Mouse (Mus musculus): ENCODE measurements around the gene Amy2a3. TPM values are rescaled to one million over a fixed set of nuclear protein-coding genes. Genes with fewer than 3 reads are reported as not detected.
"Not testable (repeated sequence)": the region's sequence is repeated elsewhere in the genome, so short reads cannot be mapped to it uniquely, and the experiment has no call there.

The Amy2a3 gene
- polyA plus RNA-seq (2015; fragmentation: Nextera tagmentation; extraction: Ambion mirVana): not detected in 2 replicates

- no CpG with 5 or more reads among the region's 4 CpGs for WGBS
- ATAC-seq; H3K4me1 ChIP-seq; H3K36me3 ChIP-seq (ENCODE audit: poor library complexity, severe bottlenecking); H3K4me2 ChIP-seq; H3K27me3 ChIP-seq; H3K9me3 ChIP-seq (replicated peaks); H3K9ac ChIP-seq; H3K27ac ChIP-seq; H3K4me3 ChIP-seq: not testable (repeated sequence)
These were observed at the start of gene Amy2a3 for GRCm38 (mm10) chr3:113323952-113324351. Gene Amy2a3, minus strand, starts transcription at chr3:113324052.

- not testable (repeated sequence) for H3K4me1 ChIP-seq; H3K4me3 ChIP-seq; H3K36me3 ChIP-seq (ENCODE audit: poor library complexity, severe bottlenecking); H3K4me2 ChIP-seq; H3K27me3 ChIP-seq; H3K9ac ChIP-seq; H3K9me3 ChIP-seq (replicated peaks); H3K27ac ChIP-seq; ATAC-seq
- no CpG with 5 or more reads among the region's 4 CpGs for WGBS
These were observed 32.7 kb upstream of the Amy2a3 start, which contains the start of gene Amy2a2 for GRCm38 (mm10) chr3:113356558-113356957. Gene Amy2a2, minus strand, starts transcription at chr3:113356658.

- H3K9me3 ChIP-seq (replicated peaks); H3K27ac ChIP-seq; H3K4me3 ChIP-seq; H3K36me3 ChIP-seq (ENCODE audit: poor library complexity, severe bottlenecking); H3K27me3 ChIP-seq; H3K4me2 ChIP-seq; H3K4me1 ChIP-seq; H3K9ac ChIP-seq; ATAC-seq: not testable (repeated sequence)
These were observed 21.6 kb upstream of the Amy2a3 start for GRCm38 (mm10) chr3:113345484-113345883.

- H3K27ac ChIP-seq; H3K36me3 ChIP-seq (ENCODE audit: poor library complexity, severe bottlenecking); H3K4me1 ChIP-seq; H3K27me3 ChIP-seq; ATAC-seq; H3K9ac ChIP-seq; H3K4me2 ChIP-seq; H3K9me3 ChIP-seq (replicated peaks); H3K4me3 ChIP-seq: not testable (repeated sequence)
- WGBS: no CpG with 5 or more reads among the region's 3 CpGs
These were observed 10.9 kb downstream of the Amy2a3 start for GRCm38 (mm10) chr3:113312937-113313336.

- H3K27ac ChIP-seq; H3K4me2 ChIP-seq; H3K9me3 ChIP-seq (replicated peaks); H3K9ac ChIP-seq; H3K4me3 ChIP-seq; H3K27me3 ChIP-seq; ATAC-seq; H3K36me3 ChIP-seq (ENCODE audit: poor library complexity, severe bottlenecking); H3K4me1 ChIP-seq: not testable (repeated sequence)
- whole genome bisulfite sequencing: no CpG with 5 or more reads among the region's 4 CpGs
These were observed 32.5 kb downstream of the Amy2a3 start, which contains the start of gene Amy2a4 for GRCm38 (mm10) chr3:113291349-113291748. Gene Amy2a4, minus strand, starts transcription at chr3:113291449.

GRCm38 (mm10) chr3:113280285-113280684, 43.6 kb downstream of the Amy2a3 start:
- not testable (repeated sequence) for H3K9ac ChIP-seq; H3K4me1 ChIP-seq; H3K9me3 ChIP-seq (replicated peaks); ATAC-seq; H3K27me3 ChIP-seq; H3K36me3 ChIP-seq (ENCODE audit: poor library complexity, severe bottlenecking); H3K27ac ChIP-seq; H3K4me3 ChIP-seq; H3K4me2 ChIP-seq

GRCm38 (mm10) chr3:113279586-113279985, 44.3 kb downstream of the Amy2a3 start:
- not testable (repeated sequence) for ATAC-seq, H3K27ac ChIP-seq, H3K4me3 ChIP-seq

More at GRCm38 (mm10) chr3:113279586-113279985, 44.3 kb downstream of the Amy2a3 start:
- not testable (repeated sequence) for H3K9me3 ChIP-seq (replicated peaks); H3K4me1 ChIP-seq; H3K36me3 ChIP-seq (ENCODE audit: poor library complexity, severe bottlenecking); H3K9ac ChIP-seq; H3K4me2 ChIP-seq; H3K27me3 ChIP-seq

Other genes with a start within 250 kb of the Amy2a3 start
- gene Amy2a5, start 65.2 kb downstream of the Amy2a3 start, polyA plus RNA-seq (2015; fragmentation: Nextera tagmentation; extraction: Ambion mirVana): 0.62 TPM in 1 of 2 replicates, not detected in the other
- gene Amy2a4, start 32.6 kb downstream of the Amy2a3 start, polyA plus RNA-seq (2015; fragmentation: Nextera tagmentation; extraction: Ambion mirVana): not detected in 2 replicates
- gene Amy2a2, start 32.6 kb upstream of the Amy2a3 start, polyA plus RNA-seq (2015; fragmentation: Nextera tagmentation; extraction: Ambion mirVana): not detected in 2 replicates
- gene Amy2a1, start 208.4 kb upstream of the Amy2a3 start, polyA plus RNA-seq (2015; fragmentation: Nextera tagmentation; extraction: Ambion mirVana): 2.4 TPM in 1 of 2 replicates, not detected in the other